Mouse (Mus musculus) hindbrain, postnatal 0 days (tissue): Measurements from ENCODE around the gene Zfp345. TPM values are rescaled to one million over a fixed set of nuclear protein-coding genes. Genes with fewer than 3 reads are reported as not detected.
"Not testable (repeated sequence)": the region's sequence is repeated elsewhere in the genome, so short reads cannot be mapped to it uniquely, and the experiment has no call there.

ENCODE experiments used
- ATAC-seq: fragments of 200-750 bp; cut with Nextera tagmentation; 2 replicates; pipeline ENCODE4 v1.8.0; 2017; ENCODE audit warnings: mild to moderate bottlenecking, moderate TSS enrichment, moderate library complexity
- DNase-seq: peaks from one replicate; pipeline ENCODE4 v3.0.0-alpha.2; 2015; ENCODE audit warnings: low spot score
- H3K27ac ChIP-seq: fragments of 300-500 bp; sonication (generic); 2 replicates; pipeline ENCODE4 v1.5.1; 2014; ENCODE audit warnings: mild to moderate bottlenecking
- H3K27me3 ChIP-seq: fragments of 300-500 bp; sonication (generic); 2 replicates; pipeline ENCODE4 v1.6.1; 2014; ENCODE audit warnings: low read length, mixed read lengths; ENCODE audit not compliant: insufficient read depth
- H3K36me3 ChIP-seq: fragments of 300-500 bp; sonication (generic); 2 replicates; pipeline ENCODE4 v1.6.1; 2014; ENCODE audit warnings: low read length, mixed read lengths; ENCODE audit not compliant: insufficient read depth
- H3K4me1 ChIP-seq: fragments of 300-500 bp; sonication (generic); 2 replicates; pipeline ENCODE4 v1.6.1; 2014; ENCODE audit warnings: antibody characterized with exemption, low read length, mixed read lengths; ENCODE audit not compliant: insufficient read depth
- H3K4me2 ChIP-seq: fragments of 300-500 bp; sonication (generic); 2 replicates; pipeline ENCODE4 v1.6.1; 2014; ENCODE audit warnings: low read depth, mild to moderate bottlenecking, low read length, moderate library complexity, mixed read lengths
- H3K4me3 ChIP-seq: fragments of 300-500 bp; sonication (generic); 2 replicates; pipeline ENCODE4 v1.5.1; 2014; ENCODE audit warnings: low read length
- H3K9ac ChIP-seq: fragments of 300-500 bp; sonication (generic); replicated peaks from 2 replicates; pipeline ENCODE4 v1.6.1; 2014; ENCODE audit warnings: mild to moderate bottlenecking, low read length, moderate library complexity, mixed read lengths
- H3K9me3 ChIP-seq: fragments of 300-500 bp; sonication (generic); 2 replicates; pipeline ENCODE4 v1.6.1; 2016; ENCODE audit warnings: low read length, mixed read lengths
- CTCF ChIP-seq: IDR thresholded peaks from 2 replicates; pipeline ENCODE4 v1.5.1; 2016; ENCODE audit warnings: antibody characterized with exemption, control low read depth, low read depth
- WGBS: fragments of 180-500 bp; shearing (Covaris S2); extraction: QIAGEN DNeasy Blood & Tissue Kit; methylation state at CpG from one replicate; pipeline ENCODE4 v1.1.7; 2014; 5-methylcytosine and 5-hydroxymethylcytosine counted together
- polyA plus RNA-seq: library from polyadenylated mRNA; unstranded; fragments of >200 nt; fragmentation: Nextera tagmentation; extraction: Ambion mirVana; gene quantifications from 2 replicates; pipeline ENCODE4 v1.2.1, GENCODE M21; 2015
- total RNA-seq: library from RNA; depleted of rRNA; stranded (reverse); fragments of >200 nt; gene quantifications from 2 replicates; pipeline ENCODE4 v1.2.3, GENCODE M21; 2014; rRNA removed

Zfp345 gene
- total RNA-seq, result 0.11 TPM in 1 of 2 replicates, not detected in the other
- polyA plus RNA-seq, result 0.10 and 0.11 TPM in 2 replicates

- not testable (repeated sequence) for H3K9ac ChIP-seq, H3K4me3 ChIP-seq, DNase-seq, H3K27ac ChIP-seq, H3K9me3 ChIP-seq, ATAC-seq, H3K4me2 ChIP-seq, H3K27me3 ChIP-seq, H3K4me1 ChIP-seq, H3K36me3 ChIP-seq
- 66% methylated on average over 7 of the region's 8 CpGs for WGBS
These were observed at the start of gene Zfp345 for GRCm38 (mm10) chr2:150484939-150485778. Gene Zfp345 (minus strand): TSS chr2:150485091.

GRCm38 (mm10) chr2:150525703-150526207 lies 40.9 kb upstream of the Zfp345 start:
- Histone ChIP-seq H3K4me2 (peak overlapping the region; percentile 72), H3K36me3 (no peaks in the 10 kb centered on the region), H3K9me3 (no peaks in the 10 kb centered on the region), H3K9ac (peak overlapping the region; percentile 43; the same call in 1 of the 2 replicates), H3K27me3 (0 out of 2 replicates have a peak, but pooled peaks cover 3% of the 10 kb centered on the region), H3K4me1 (no peaks in the 10 kb centered on the region), H3K27ac (no peak overlapping the region), H3K4me3 (peak overlapping the region; percentile 46)
- DNase-seq (peak; percentile 18), ATAC-seq (peak; percentile 43; the same call in 1 of the 2 replicates)
- WGBS, result 3% methylated on average over 41 of the region's 42 CpGs
- TF ChIP-seq CTCF, result no peak

- no peak overlapping the region for H3K27ac ChIP-seq
- 83% methylated on average over 3 of the region's 3 CpGs for WGBS
- no peak for TF ChIP-seq CTCF
These were observed 27.9 kb upstream of the Zfp345 start for GRCm38 (mm10) chr2:150512837-150513236.

GRCm38 (mm10) chr2:150500124-150500973 lies 15.5 kb upstream of the Zfp345 start:
- ATAC-seq, result 0 out of 2 replicates have a peak, but pooled peaks have one; percentile 15
- 47% methylated on average over 60 of the region's 60 CpGs for WGBS
- not testable (repeated sequence) for H3K27me3 ChIP-seq, H3K27ac ChIP-seq, H3K4me1 ChIP-seq, H3K36me3 ChIP-seq, H3K9me3 ChIP-seq, H3K4me3 ChIP-seq, H3K9ac ChIP-seq
- DNase-seq, result peak; percentile 4
- H3K4me2 ChIP-seq, result peak overlapping the region; percentile 27; the same call in 1 of the 2 replicates

More at GRCm38 (mm10) chr2:150512837-150513236, 27.9 kb upstream of the Zfp345 start:
- 0 out of 2 replicates have a peak, but pooled peaks cover 3% of the 10 kb centered on the region for H3K9me3 ChIP-seq
- no peak for DNase-seq
- no peak overlapping the region for H3K9ac ChIP-seq
- no peak for ATAC-seq
- H3K4me3 ChIP-seq, result no peak overlapping the region
- no peaks in the 10 kb centered on the region for H3K4me1 ChIP-seq
- no peak overlapping the region for H3K4me2 ChIP-seq
- no peaks in the 10 kb centered on the region for H3K27me3 ChIP-seq
- no peaks in the 10 kb centered on the region for H3K36me3 ChIP-seq

- H3K9me3 ChIP-seq, result no peaks in the 10 kb centered on the region
- no peak overlapping the region for H3K9ac ChIP-seq
- no peak overlapping the region for H3K27ac ChIP-seq
- H3K4me2 ChIP-seq, result no peak overlapping the region
- no peak for TF ChIP-seq CTCF
- no peaks in the 10 kb centered on the region for H3K4me1 ChIP-seq
- no peaks in the 10 kb centered on the region for H3K27me3 ChIP-seq
- DNase-seq (no peak), ATAC-seq (no peak)
- 57% methylated on average over 2 of the region's 2 CpGs for WGBS
- H3K36me3 ChIP-seq, result no peaks in the 10 kb centered on the region
- no peak overlapping the region for H3K4me3 ChIP-seq
These were observed 8.1 kb upstream of the Zfp345 start for GRCm38 (mm10) chr2:150493031-150493430.

GRCm38 (mm10) chr2:150451180-150451919 lies 33.5 kb downstream of the Zfp345 start, which contains the start of gene Zfp442:
Gene Zfp442 (minus strand): TSS chr2:150451486.
- Histone ChIP-seq H3K4me2 (peak within 1 kb of the TSS; percentile 49), H3K4me3 (peak within 1 kb of the TSS; percentile 37)
- peak; percentile 59 for DNase-seq
- not testable (repeated sequence) for H3K9me3 ChIP-seq, H3K9ac ChIP-seq, H3K36me3 ChIP-seq, H3K27me3 ChIP-seq, H3K27ac ChIP-seq, H3K4me1 ChIP-seq
- peak; percentile 97 for ATAC-seq
- WGBS, result 1% methylated on average over 18 of the region's 18 CpGs

- not testable (repeated sequence) for H3K9ac ChIP-seq
- WGBS, result 96% methylated on average over 1 of the region's 1 CpGs
These were observed 45.8 kb downstream of the Zfp345 start for GRCm38 (mm10) chr2:150439084-150439483.

More at GRCm38 (mm10) chr2:150439084-150439483, 45.8 kb downstream of the Zfp345 start:
- not testable (repeated sequence) for H3K36me3 ChIP-seq, H3K27ac ChIP-seq, H3K4me1 ChIP-seq, H3K4me2 ChIP-seq, H3K27me3 ChIP-seq, H3K9me3 ChIP-seq, ATAC-seq, DNase-seq, H3K4me3 ChIP-seq
